8 mouse cellular contexts compared by ENCODE assay signal in genomic region chr4:49251262-49251661, GRCm38 (mm10).
DNase-seq lines count a peak whose midpoint lies in the region; ATAC-seq lines count a peak whose summit lies in the region.

No protein-coding gene starts in this region.

- H3K27me3 ChIP-seq in kidney, embryonic 16.5 days (ENCODE audit: insufficient read depth, low read length) = no peaks in the 10 kb centered on the region

- no peak overlapping the region for H3K27ac ChIP-seq in kidney, embryonic 16.5 days (ENCODE audit: low read length)

- ATAC-seq in kidney, embryonic 16.5 days (ENCODE audit: low FRiP score, low TSS enrichment) = no peak
- no peak for ATAC-seq in monocyte, adult 5-6 weeks (replicated peaks; ENCODE audit: insufficient number of reproducible peaks, low FRiP score, low TSS enrichment, poor library complexity, severe bottlenecking)

- no peaks in the 10 kb centered on the region for H3K9me3 ChIP-seq in kidney, embryonic 16.5 days (ENCODE audit: low read length)

- no peak overlapping the region for H3K4me3 ChIP-seq in kidney, embryonic 16.5 days (ENCODE audit: low read length)

- 19% methylated on average over 3 of the region's 3 CpGs for WGBS in kidney, embryonic 16.5 days

- peak; percentile 13 for DNase-seq in adrenal gland, postnatal 10 days
- DNase-seq in adrenal gland, adult 2 months = no peak
- DNase-seq in kidney, adult 9 months = peak; percentile 31
- peak; percentile 8 for DNase-seq in 416B (ENCODE audit: low read depth)
- peak; percentile 19 to 53 for DNase-seq in layer of hippocampus, adult 18-20 months (ENCODE audit: low spot score in 2 of 2)
- no peak for DNase-seq in spleen, postnatal 10 days (ENCODE audit: low spot score in 2 of 2)

- no peaks in the 10 kb centered on the region for H3K4me1 ChIP-seq in kidney, embryonic 16.5 days (ENCODE audit: insufficient read depth, low read length)

- H3K9ac ChIP-seq in kidney, embryonic 16.5 days (replicated peaks; ENCODE audit: low read length) = no peak overlapping the region

- no peaks in the 10 kb centered on the region for H3K36me3 ChIP-seq in kidney, embryonic 16.5 days (ENCODE audit: insufficient read depth, low read length)

- no peak overlapping the region for H3K4me2 ChIP-seq in kidney, embryonic 16.5 days (replicated peaks; ENCODE audit: low read depth, low read length)

Comparison
In these comparisons a context has a peak if more than half of its experiments do, and no peak if none do; other contexts are left out.
1. DNase-seq: peak in adrenal gland, postnatal 10 days (single experiment), kidney, adult 9 months (single experiment), 416B (single experiment) and layer of hippocampus, adult 18-20 months (2 of 2); none in adrenal gland, adult 2 months (single experiment) and spleen, postnatal 10 days (0 of 2).